Mouse (Mus musculus) stomach, embryonic 14.5 days (tissue): ENCODE data around the gene Usp7. TPM values are rescaled to one million over a fixed set of nuclear protein-coding genes. Genes with fewer than 3 reads are reported as not detected.
A peak's percentile ranks its signal among the peaks of the same experiment; 100 is the strongest.
"Not testable (repeated sequence)": the region's sequence is repeated elsewhere in the genome, so short reads cannot be mapped to it uniquely, and the experiment has no call there.

Source experiments
- ATAC-seq: fragments of 200-750 bp; cut with Nextera tagmentation; 2 replicates; pipeline ENCODE4 v1.8.0; 2017; ENCODE audit warnings: low read depth, moderate TSS enrichment; ENCODE audit not compliant: insufficient number of reproducible peaks, insufficient read depth, low FRiP score
- H3K27ac ChIP-seq: fragments of 300-500 bp; sonication (generic); 2 replicates; pipeline ENCODE4 v1.5.1; 2014; ENCODE audit warnings: mild to moderate bottlenecking, low read length, moderate library complexity, mixed read lengths
- H3K27me3 ChIP-seq: fragments of 300-500 bp; sonication (generic); 2 replicates; pipeline ENCODE4 v1.6.1; 2014; ENCODE audit warnings: low read length, control low read depth, mixed read lengths; ENCODE audit not compliant: control insufficient read depth, insufficient read depth
- H3K36me3 ChIP-seq: fragments of 300-500 bp; sonication (generic); 2 replicates; pipeline ENCODE4 v1.6.1; 2014; ENCODE audit warnings: mild to moderate bottlenecking, control low read depth, low read length, moderate library complexity, mixed read lengths; ENCODE audit not compliant: control insufficient read depth, insufficient read depth
- H3K4me1 ChIP-seq: fragments of 300-500 bp; sonication (generic); 2 replicates; pipeline ENCODE4 v1.6.1; 2014; ENCODE audit warnings: low read length, control low read depth, mixed read lengths; ENCODE audit not compliant: control insufficient read depth, insufficient read depth
- H3K4me2 ChIP-seq: fragments of 300-500 bp; sonication (generic); replicated peaks from 2 replicates; pipeline ENCODE4 v1.6.1; 2014; ENCODE audit warnings: low read depth, low read length, control low read depth
- H3K4me3 ChIP-seq: fragments of 300-500 bp; sonication (generic); 2 replicates; pipeline ENCODE4 v1.5.1; 2014; ENCODE audit warnings: low read depth, low read length, control low read depth
- H3K9ac ChIP-seq: fragments of 300-500 bp; sonication (generic); replicated peaks from 2 replicates; pipeline ENCODE4 v1.6.1; 2014; ENCODE audit warnings: low read depth, mild to moderate bottlenecking, control low read depth, low read length, moderate library complexity, mixed read lengths
- H3K9me3 ChIP-seq: fragments of 300-500 bp; sonication (generic); 2 replicates; pipeline ENCODE4 v1.6.1; 2016; ENCODE audit warnings: low read depth, low read length, control low read depth; ENCODE audit not compliant: control insufficient read depth
- WGBS: fragments of 180-500 bp; shearing (Covaris S2); extraction: QIAGEN DNeasy Blood & Tissue Kit; methylation state at CpG from one replicate; pipeline ENCODE4 v1.1.7; 2014; 5-methylcytosine and 5-hydroxymethylcytosine counted together
- polyA plus RNA-seq: library from polyadenylated mRNA; unstranded; fragments of >200 nt; fragmentation: Nextera tagmentation; extraction: Ambion mirVana; gene quantifications from 2 replicates; pipeline ENCODE4 v1.2.1, GENCODE M21; 2014

The Usp7 gene
- polyA plus RNA-seq, 1 experiment from 2014 or later = 65.0 TPM

- not testable (repeated sequence) for H3K9me3 ChIP-seq, H3K36me3 ChIP-seq, H3K27ac ChIP-seq, H3K9ac ChIP-seq, H3K4me2 ChIP-seq, ATAC-seq, H3K4me1 ChIP-seq, H3K4me3 ChIP-seq, H3K27me3 ChIP-seq
- WGBS = 91% methylated on average over 5 of the region's 6 CpGs
Observed at GRCm38 (mm10) chr16:8757586-8757985, 34.5 kb downstream of the Usp7 start.

GRCm38 (mm10) chr16:8752334-8752733 lies 39.8 kb downstream of the Usp7 start:
- peak; percentile 43; the same call in 1 of the 2 replicates for ATAC-seq
- H3K27me3 ChIP-seq = no peaks in the 10 kb centered on the region
- no peaks in the 10 kb centered on the region for H3K4me1 ChIP-seq
- H3K4me3 ChIP-seq = no peak overlapping the region
- H3K9ac ChIP-seq = no peak overlapping the region
- H3K36me3 ChIP-seq = no peaks in the 10 kb centered on the region
- WGBS = 84% methylated on average over 2 of the region's 2 CpGs
- H3K4me2 ChIP-seq = no peak overlapping the region
- no peaks in the 10 kb centered on the region for H3K9me3 ChIP-seq
- no peak overlapping the region for H3K27ac ChIP-seq

- Histone ChIP-seq H3K9ac (no peak overlapping the region), H3K27me3 (no peaks in the 10 kb centered on the region), H3K27ac (no peak overlapping the region), H3K4me3 (no peak overlapping the region), H3K4me2 (no peak overlapping the region), H3K9me3 (no peaks in the 10 kb centered on the region), H3K36me3 (no peaks in the 10 kb centered on the region), H3K4me1 (no peaks in the 10 kb centered on the region)
- peak; percentile 53; the same call in 1 of the 2 replicates for ATAC-seq
- WGBS = 69% methylated on average over 5 of the region's 5 CpGs
Observed at GRCm38 (mm10) chr16:8751555-8752235, 40.4 kb downstream of the Usp7 start.

- 90% methylated on average over 8 of the region's 8 CpGs for WGBS
- no peak for ATAC-seq
- H3K9ac ChIP-seq = no peak overlapping the region
- H3K27ac ChIP-seq = no peak overlapping the region
- no peaks in the 10 kb centered on the region for H3K27me3 ChIP-seq
- H3K36me3 ChIP-seq = no peaks in the 10 kb centered on the region
- H3K9me3 ChIP-seq = no peaks in the 10 kb centered on the region
- no peak overlapping the region for H3K4me3 ChIP-seq
- no peaks in the 10 kb centered on the region for H3K4me1 ChIP-seq
- H3K4me2 ChIP-seq = no peak overlapping the region
Observed at GRCm38 (mm10) chr16:8748904-8749303, 43.2 kb downstream of the Usp7 start.

- no peak overlapping the region for H3K4me2 ChIP-seq
- WGBS = 76% methylated on average over 6 of the region's 6 CpGs
- H3K36me3 ChIP-seq = no peaks in the 10 kb centered on the region
- ATAC-seq = no peak
- no peak overlapping the region for H3K9ac ChIP-seq
- no peaks in the 10 kb centered on the region for H3K9me3 ChIP-seq
- no peak overlapping the region for H3K4me3 ChIP-seq
- no peaks in the 10 kb centered on the region for H3K4me1 ChIP-seq
- H3K27me3 ChIP-seq = no peaks in the 10 kb centered on the region
- H3K27ac ChIP-seq = no peak overlapping the region
Observed at GRCm38 (mm10) chr16:8748175-8748846, 43.8 kb downstream of the Usp7 start.

GRCm38 (mm10) chr16:8747772-8748171 lies 44.3 kb downstream of the Usp7 start:
- no peak for ATAC-seq
- H3K9me3 ChIP-seq = no peaks in the 10 kb centered on the region
- H3K9ac ChIP-seq = no peak overlapping the region
- no peak overlapping the region for H3K4me2 ChIP-seq
- no peaks in the 10 kb centered on the region for H3K36me3 ChIP-seq
- H3K27ac ChIP-seq = no peak overlapping the region
- H3K27me3 ChIP-seq = no peaks in the 10 kb centered on the region
- no peak overlapping the region for H3K4me3 ChIP-seq
- no peaks in the 10 kb centered on the region for H3K4me1 ChIP-seq
- 76% methylated on average over 3 of the region's 3 CpGs for WGBS

- Histone ChIP-seq H3K9ac (no peak overlapping the region), H3K4me1 (no peaks in the 10 kb centered on the region), H3K9me3 (no peaks in the 10 kb centered on the region), H3K27me3 (no peaks in the 10 kb centered on the region), H3K27ac (no peak overlapping the region), H3K4me3 (no peak overlapping the region), H3K4me2 (no peak overlapping the region), H3K36me3 (no peaks in the 10 kb centered on the region)
- WGBS = 49% methylated on average over 2 of the region's 2 CpGs
- no peak for ATAC-seq
Observed at GRCm38 (mm10) chr16:8746509-8746908, 45.6 kb downstream of the Usp7 start.

- H3K4me2 ChIP-seq = no peak overlapping the region
- H3K27me3 ChIP-seq = no peaks in the 10 kb centered on the region
- no peaks in the 10 kb centered on the region for H3K4me1 ChIP-seq
- H3K36me3 ChIP-seq = no peaks in the 10 kb centered on the region
- no peak overlapping the region for H3K27ac ChIP-seq
- H3K9me3 ChIP-seq = no peaks in the 10 kb centered on the region
- 93% methylated on average over 2 of the region's 2 CpGs for WGBS
- no peak overlapping the region for H3K9ac ChIP-seq
- no peak for ATAC-seq
- H3K4me3 ChIP-seq = no peak overlapping the region
Observed at GRCm38 (mm10) chr16:8745751-8746150, 46.4 kb downstream of the Usp7 start.
